Mouse (Mus musculus): Measurements from ENCODE around the gene Calhm2. TPM values are rescaled to one million over a fixed set of nuclear protein-coding genes. Genes with fewer than 3 reads are reported as not detected.
A peak's percentile ranks its signal among the peaks of the same experiment; 100 is the strongest.

Gene Calhm2
- polyA plus RNA-seq, 1 experiment from 2014 or later = 4.3 TPM

DNA sequence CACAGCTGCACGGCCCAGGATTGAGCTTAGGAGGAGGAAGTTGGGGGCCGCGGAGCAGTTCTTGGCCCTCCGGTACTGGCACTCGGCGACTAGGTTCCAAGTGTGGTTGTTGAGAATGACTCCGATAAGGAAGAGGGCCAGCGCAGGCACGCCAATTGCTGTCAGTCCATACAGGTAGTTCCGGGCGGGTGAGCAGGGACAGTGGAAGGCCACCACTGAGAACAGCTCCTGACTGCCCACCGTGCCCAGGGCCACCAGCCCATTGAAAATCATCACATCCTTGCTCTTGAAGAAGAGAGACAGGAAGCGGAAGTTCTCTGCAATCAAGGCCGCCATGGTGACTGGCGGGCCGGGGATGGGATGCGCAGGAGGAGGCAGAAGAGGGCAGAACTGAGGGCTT, 2.5 kb downstream of the Calhm2 start:
- H3K4me3 ChIP-seq (ENCODE audit: low read depth, low read length) = no peak overlapping the region
- DNase-seq (ENCODE audit: low spot score) = no peak
- TF ChIP-seq CTCF (IDR thresholded peaks at IDR 0.05; ENCODE audit: low read depth) = no peak
- no peak overlapping the region for H3K4me2 ChIP-seq (replicated peaks; ENCODE audit: low read depth)
- no peaks in the 10 kb centered on the region for H3K9me3 ChIP-seq (ENCODE audit: control insufficient read depth, low read length)
- no peaks in the 10 kb centered on the region for H3K27me3 ChIP-seq (ENCODE audit: control insufficient read depth, insufficient read depth, low read length)
- peaks cover 14% of the 10 kb centered on the region for H3K36me3 ChIP-seq (ENCODE audit: control insufficient read depth, insufficient read depth, low read length)
- WGBS = 90% methylated on average over 17 of the region's 17 CpGs
- H3K9ac ChIP-seq (ENCODE audit: low read length) = no peak overlapping the region
- H3K4me1 ChIP-seq (replicated peaks; ENCODE audit: control insufficient read depth, insufficient read depth) = 0 out of 2 replicates have a peak, but pooled peaks cover 4% of the 10 kb centered on the region
- ATAC-seq (ENCODE audit: low FRiP score, low TSS enrichment) = no peak
- H3K27ac ChIP-seq (replicated peaks) = no peak overlapping the region

DNA sequence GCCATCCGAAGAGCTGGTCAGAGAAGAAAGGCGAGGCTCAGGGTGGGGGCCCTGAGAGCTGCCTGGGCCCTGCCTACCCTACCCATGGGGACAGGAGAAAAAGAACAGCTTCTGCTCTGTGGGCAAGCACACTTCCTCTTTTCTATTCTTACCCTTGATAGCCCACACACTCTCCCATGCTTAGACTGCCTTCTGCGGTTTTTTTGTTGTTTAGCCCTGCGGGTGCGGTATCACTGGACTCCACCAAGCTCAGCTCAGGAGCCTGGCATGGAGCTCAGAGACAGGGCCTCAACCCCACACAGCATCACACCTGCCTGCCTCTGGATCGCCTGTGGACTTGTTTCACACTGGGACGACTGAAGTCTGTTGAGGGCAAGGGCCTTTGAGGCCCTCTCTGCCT, 4.9 kb downstream of the Calhm2 start:
- peaks cover 30% of the 10 kb centered on the region for H3K36me3 ChIP-seq (ENCODE audit: control insufficient read depth, insufficient read depth, low read length)
- no peak for DNase-seq (ENCODE audit: low spot score)
- no peak for TF ChIP-seq CTCF (IDR thresholded peaks at IDR 0.05; ENCODE audit: low read depth)
- no peak overlapping the region for H3K4me2 ChIP-seq (replicated peaks; ENCODE audit: low read depth)
- H3K4me1 ChIP-seq (replicated peaks; ENCODE audit: control insufficient read depth, insufficient read depth) = 0 out of 2 replicates have a peak, but pooled peaks cover 4% of the 10 kb centered on the region
- whole genome bisulfite sequencing = 91% methylated on average over 7 of the region's 7 CpGs
- H3K4me3 ChIP-seq (ENCODE audit: low read depth, low read length) = no peak overlapping the region
- H3K9ac ChIP-seq (ENCODE audit: low read length) = no peak overlapping the region
- no peak overlapping the region for H3K27ac ChIP-seq (replicated peaks)
- H3K9me3 ChIP-seq (ENCODE audit: control insufficient read depth, low read length) = no peaks in the 10 kb centered on the region
- H3K27me3 ChIP-seq (ENCODE audit: control insufficient read depth, insufficient read depth, low read length) = no peaks in the 10 kb centered on the region
- ATAC-seq (ENCODE audit: low FRiP score, low TSS enrichment) = no peak

DNA sequence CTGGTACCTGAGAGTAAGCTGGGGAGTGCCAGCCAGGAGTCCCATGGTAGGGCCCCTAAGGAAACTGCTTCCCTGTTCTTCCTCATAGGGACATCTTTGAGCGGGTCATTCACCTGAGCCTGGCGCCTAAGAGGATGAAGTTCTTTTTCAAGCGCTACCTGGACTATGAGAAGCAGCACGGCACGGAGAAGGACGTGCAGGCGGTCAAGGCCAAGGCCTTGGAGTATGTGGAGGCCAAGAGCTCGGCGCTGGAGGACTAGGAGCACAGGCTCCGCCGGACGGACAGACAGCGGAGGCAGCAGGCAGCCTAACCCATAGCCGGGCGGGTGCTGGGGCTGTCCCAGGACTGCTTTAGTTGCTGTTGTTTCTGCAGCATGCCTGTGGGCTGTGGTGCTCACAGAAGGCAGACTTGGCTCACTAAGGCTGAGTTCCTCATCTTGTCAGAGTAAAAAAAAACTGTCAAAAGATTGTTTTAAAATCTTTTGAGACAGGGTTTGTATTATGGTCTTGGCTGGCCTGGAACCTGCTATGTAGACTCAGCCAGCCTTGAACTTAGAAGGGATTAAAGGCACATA, 7.5 kb downstream of the Calhm2 start:
- Histone ChIP-seq H3K27me3 (ENCODE audit: control insufficient read depth, insufficient read depth, low read length) (no peaks in the 10 kb centered on the region), H3K9me3 (ENCODE audit: control insufficient read depth, low read length) (no peaks in the 10 kb centered on the region), H3K4me1 (replicated peaks; ENCODE audit: control insufficient read depth, insufficient read depth) (no peaks in the 10 kb centered on the region), H3K36me3 (ENCODE audit: control insufficient read depth, insufficient read depth, low read length) (peaks cover 38% of the 10 kb centered on the region), H3K4me3 (ENCODE audit: low read depth, low read length) (no peak overlapping the region), H3K27ac (replicated peaks) (no peak overlapping the region), H3K9ac (ENCODE audit: low read length) (no peak overlapping the region), H3K4me2 (replicated peaks; ENCODE audit: low read depth) (no peak overlapping the region)
- ATAC-seq (ENCODE audit: low FRiP score, low TSS enrichment) (no peak), DNase-seq (ENCODE audit: low spot score) (no peak)
- TF ChIP-seq EP300 (optimal IDR thresholded peaks at IDR 0.05) (no peak), CTCF (IDR thresholded peaks at IDR 0.05; ENCODE audit: low read depth) (no peak)
- WGBS = 94% methylated on average over 15 of the region's 15 CpGs

DNA sequence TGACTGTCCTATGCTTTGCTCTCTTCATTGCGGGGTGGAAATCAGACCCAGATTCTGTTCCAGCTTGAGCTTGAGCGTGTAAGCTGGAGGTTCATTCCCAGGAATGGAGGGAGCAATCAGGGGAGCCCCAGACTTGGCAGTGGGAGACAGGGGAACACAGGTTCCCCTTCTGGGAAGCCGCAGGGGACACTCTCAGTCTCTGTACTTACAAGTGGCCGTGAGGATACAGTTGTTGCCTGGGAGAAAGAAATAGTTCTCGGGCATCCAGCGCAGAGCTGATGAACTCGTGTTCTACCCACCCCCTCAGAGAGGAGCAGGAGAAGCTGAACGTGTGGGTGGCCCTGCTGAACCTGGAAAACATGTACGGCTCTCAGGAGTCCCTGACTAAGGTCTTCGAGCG, 9.3 kb downstream of the Calhm2 start:
- TF ChIP-seq CTCF (IDR thresholded peaks at IDR 0.05; ENCODE audit: low read depth) (no peak), EP300 (optimal IDR thresholded peaks at IDR 0.05) (no peak)
- Histone ChIP-seq H3K9me3 (ENCODE audit: control insufficient read depth, low read length) (no peaks in the 10 kb centered on the region), H3K27ac (replicated peaks) (no peak overlapping the region), H3K4me3 (ENCODE audit: low read depth, low read length) (no peak overlapping the region), H3K9ac (ENCODE audit: low read length) (no peak overlapping the region), H3K36me3 (ENCODE audit: control insufficient read depth, insufficient read depth, low read length) (peaks cover 42% of the 10 kb centered on the region), H3K4me1 (replicated peaks; ENCODE audit: control insufficient read depth, insufficient read depth) (no peaks in the 10 kb centered on the region), H3K4me2 (replicated peaks; ENCODE audit: low read depth) (no peak overlapping the region), H3K27me3 (ENCODE audit: control insufficient read depth, insufficient read depth, low read length) (no peaks in the 10 kb centered on the region)
- ATAC-seq (ENCODE audit: low FRiP score, low TSS enrichment) = no peak
- 94% methylated on average over 11 of the region's 11 CpGs for WGBS
- DNase-seq (ENCODE audit: low spot score) = no peak

DNA sequence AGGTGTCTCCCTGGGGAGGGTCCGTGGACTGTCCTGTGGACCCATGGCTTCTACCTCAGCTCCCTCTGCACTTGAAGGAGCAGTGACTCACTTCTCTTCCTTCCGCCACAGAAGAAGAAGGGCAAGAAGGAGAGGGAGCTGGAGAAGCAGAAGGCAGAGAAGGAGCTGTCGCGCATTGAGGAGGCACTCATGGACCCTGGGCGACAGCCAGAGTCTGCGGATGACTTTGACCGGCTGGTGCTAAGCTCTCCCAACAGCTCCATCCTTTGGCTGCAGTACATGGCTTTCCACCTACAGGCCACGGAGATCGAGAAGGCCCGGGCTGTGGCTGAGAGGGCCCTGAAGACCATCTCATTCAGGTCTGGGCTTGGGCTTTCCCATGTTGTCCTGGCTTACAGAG, 9.9 kb downstream of the Calhm2 start:
- TF ChIP-seq CTCF (IDR thresholded peaks at IDR 0.05; ENCODE audit: low read depth) (no peak), EP300 (optimal IDR thresholded peaks at IDR 0.05) (no peak)
- Histone ChIP-seq H3K27me3 (ENCODE audit: control insufficient read depth, insufficient read depth, low read length) (no peaks in the 10 kb centered on the region), H3K9me3 (ENCODE audit: control insufficient read depth, low read length) (no peaks in the 10 kb centered on the region), H3K4me2 (replicated peaks; ENCODE audit: low read depth) (no peak overlapping the region), H3K9ac (ENCODE audit: low read length) (no peak overlapping the region), H3K27ac (replicated peaks) (no peak overlapping the region), H3K4me1 (replicated peaks; ENCODE audit: control insufficient read depth, insufficient read depth) (no peaks in the 10 kb centered on the region), H3K36me3 (ENCODE audit: control insufficient read depth, insufficient read depth, low read length) (peaks cover 42% of the 10 kb centered on the region), H3K4me3 (ENCODE audit: low read depth, low read length) (no peak overlapping the region)
- WGBS = 88% methylated on average over 10 of the region's 10 CpGs
- DNase-seq (ENCODE audit: low spot score) (no peak), ATAC-seq (ENCODE audit: low FRiP score, low TSS enrichment) (no peak)

DNA sequence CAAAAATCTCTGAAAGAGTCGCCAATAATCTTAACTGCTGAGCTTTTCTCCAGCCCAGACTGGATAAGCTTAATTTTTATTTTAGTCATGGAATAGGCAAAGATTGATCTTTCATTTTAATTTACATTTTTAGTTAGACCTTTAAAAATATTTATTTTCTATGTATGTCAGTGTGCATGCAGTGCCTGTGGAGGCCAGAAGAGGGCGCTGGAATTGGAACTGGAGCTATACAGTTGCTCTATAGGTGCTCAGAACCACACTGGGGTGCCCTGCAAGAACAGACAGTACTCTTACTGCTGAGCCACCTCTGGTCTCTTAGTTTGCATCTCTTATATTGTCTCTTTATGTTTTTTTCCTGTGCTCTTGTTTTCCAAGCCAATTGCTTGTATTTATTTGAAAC, 15.3 kb downstream of the Calhm2 start:
- Histone ChIP-seq H3K27ac (replicated peaks) (no peak overlapping the region), H3K4me2 (replicated peaks; ENCODE audit: low read depth) (no peak overlapping the region), H3K9ac (ENCODE audit: low read length) (no peak overlapping the region), H3K9me3 (ENCODE audit: control insufficient read depth, low read length) (no peaks in the 10 kb centered on the region), H3K27me3 (ENCODE audit: control insufficient read depth, insufficient read depth, low read length) (no peaks in the 10 kb centered on the region), H3K4me3 (ENCODE audit: low read depth, low read length) (no peak overlapping the region), H3K4me1 (replicated peaks; ENCODE audit: control insufficient read depth, insufficient read depth) (no peaks in the 10 kb centered on the region), H3K36me3 (ENCODE audit: control insufficient read depth, insufficient read depth, low read length) (peaks cover 23% of the 10 kb centered on the region; the same call in 1 of the 2 replicates)
- DNase-seq (ENCODE audit: low spot score) (peak; percentile 48), ATAC-seq (ENCODE audit: low FRiP score, low TSS enrichment) (no peak)
- TF ChIP-seq EP300 (optimal IDR thresholded peaks at IDR 0.05) (no peak), CTCF (IDR thresholded peaks at IDR 0.05; ENCODE audit: low read depth) (peak; percentile 81)
- WGBS = 24% methylated on average over 2 of the region's 2 CpGs
